In genomic region chr8:70539077-70539813, GRCm38 (mm10) we compare ENCODE assay signal across 8 mouse cellular contexts. TPM values are rescaled to one million over a fixed set of nuclear protein-coding genes. Genes with fewer than 3 reads are reported as not detected.
DNase-seq lines count a peak whose midpoint lies in the region; ATAC-seq lines count a peak whose summit lies in the region.

TSS of gene Ell (plus strand) at chr8:70539457.

- WGBS in heart, embryonic 13.5 days: under 1% methylated on average over 58 of the region's 58 CpGs
- under 1% methylated on average over 56 of the region's 58 CpGs for WGBS in liver, embryonic 12.5 days (ENCODE audit: insufficient replicate concordance)
- WGBS in stomach, embryonic 15.5 days: under 1% methylated on average over 57 of the region's 58 CpGs

- H3K36me3 ChIP-seq in heart, embryonic 13.5 days: peaks cover 34% of the 10 kb centered on the region
- H3K36me3 ChIP-seq in liver, embryonic 12.5 days: peaks cover 39% of the 10 kb centered on the region
- H3K36me3 ChIP-seq in stomach, embryonic 15.5 days: peaks cover 25% of the 10 kb centered on the region

- no peaks in the 10 kb centered on the region for H3K9me3 ChIP-seq in heart, embryonic 13.5 days
- no peaks in the 10 kb centered on the region for H3K9me3 ChIP-seq in liver, embryonic 12.5 days (replicated peaks)
- no peaks in the 10 kb centered on the region for H3K9me3 ChIP-seq in stomach, embryonic 15.5 days

- H3K4me3 ChIP-seq in brown adipose tissue, adult 24 weeks (ENCODE audit: insufficient read depth, low read depth, low read length): peak within 1 kb of the TSS; percentile 87
- H3K4me3 ChIP-seq in heart, embryonic 13.5 days: peak within 1 kb of the TSS; percentile 74
- peak within 1 kb of the TSS; percentile 83 for H3K4me3 ChIP-seq in liver, embryonic 12.5 days
- peak within 1 kb of the TSS; percentile 88 for H3K4me3 ChIP-seq in stomach, embryonic 15.5 days (replicated peaks)

- H3K27ac ChIP-seq in brown adipose tissue, adult 24 weeks (replicated peaks; ENCODE audit: low read depth, low read length): peak within 1 kb of the TSS; percentile 92
- peak within 1 kb of the TSS; percentile 95 for H3K27ac ChIP-seq in heart, embryonic 13.5 days (replicated peaks)
- peak within 1 kb of the TSS; percentile 98 for H3K27ac ChIP-seq in liver, embryonic 12.5 days
- H3K27ac ChIP-seq in stomach, embryonic 15.5 days: peak within 1 kb of the TSS; percentile 96

- DNase-seq in CD4-positive, CD25-positive, alpha-beta regulatory T cell, adult 2 months (ENCODE audit: low read depth, low spot score): peak; percentile 100
- DNase-seq in fat pad, adult 2 months (ENCODE audit: extremely low read depth, low read depth, low spot score): peak; percentile 93
- peak; percentile 100 for DNase-seq in kidney, postnatal 10 days
- peak; percentile 98 to 99 for DNase-seq in natural killer cell, adult 2 months (ENCODE audit: low spot score in 2 of 2)

- ATAC-seq in heart, embryonic 13.5 days (ENCODE audit: extremely low read depth, insufficient number of reproducible peaks, low FRiP score, low TSS enrichment): peak; percentile 87
- peak; percentile 84 for ATAC-seq in liver, embryonic 12.5 days
- ATAC-seq in stomach, embryonic 15.5 days (ENCODE audit: insufficient read depth, low FRiP score, low read depth): peak; percentile 89

- no peaks in the 10 kb centered on the region for H3K27me3 ChIP-seq in heart, embryonic 13.5 days (replicated peaks)
- no peaks in the 10 kb centered on the region for H3K27me3 ChIP-seq in liver, embryonic 12.5 days (replicated peaks)
- no peaks in the 10 kb centered on the region for H3K27me3 ChIP-seq in stomach, embryonic 15.5 days (replicated peaks)

- peak within 1 kb of the TSS; percentile 93 for H3K9ac ChIP-seq in heart, embryonic 13.5 days
- peak within 1 kb of the TSS; percentile 90 for H3K9ac ChIP-seq in liver, embryonic 12.5 days
- peak within 1 kb of the TSS; percentile 83 for H3K9ac ChIP-seq in stomach, embryonic 15.5 days

- H3K4me1 ChIP-seq in brown adipose tissue, adult 24 weeks (ENCODE audit: control insufficient read depth, insufficient read depth, insufficient read length, low read length): peaks cover 26% of the 10 kb centered on the region
- peaks cover 50% of the 10 kb centered on the region for H3K4me1 ChIP-seq in heart, embryonic 13.5 days
- H3K4me1 ChIP-seq in liver, embryonic 12.5 days: peaks cover 52% of the 10 kb centered on the region
- H3K4me1 ChIP-seq in stomach, embryonic 15.5 days: peaks cover 16% of the 10 kb centered on the region

- peak within 1 kb of the TSS; percentile 87 for H3K4me2 ChIP-seq in heart, embryonic 13.5 days
- peak within 1 kb of the TSS; percentile 97 for H3K4me2 ChIP-seq in liver, embryonic 12.5 days
- H3K4me2 ChIP-seq in stomach, embryonic 15.5 days: peak within 1 kb of the TSS; percentile 93

RNA-seq across cellular contexts. Expression of gene Ell, which starts in this region (rescaled TPM):
- 7.3 and 9.1 TPM in 2 replicates for polyA plus RNA-seq in brown adipose tissue, adult 24 weeks (2012; ENCODE audit: insufficient read depth, insufficient read length, missing spikeins)
- 11.6 and 12.5 TPM in 2 replicates for polyA plus RNA-seq in heart, embryonic 13.5 days (2015; fragmentation: Nextera tagmentation; extraction: Ambion mirVana)
- 13.1 TPM in 2 replicates for polyA plus RNA-seq in liver, embryonic 12.5 days (2016; fragmentation: Nextera tagmentation; extraction: Ambion mirVana)
- polyA plus RNA-seq in stomach, embryonic 15.5 days (2015; fragmentation: Nextera tagmentation; extraction: Ambion mirVana): 16.1 and 17.7 TPM in 2 replicates

Comparison
In these comparisons a context has a peak if more than half of its experiments do, and no peak if none do; other contexts are left out.
1. Peak in every context shown above with its lines: DNase-seq, ATAC-seq, H3K4me3 ChIP-seq and H3K27ac ChIP-seq.